Mouse (Mus musculus): ENCODE results near the gene Gm17455.

DNA sequence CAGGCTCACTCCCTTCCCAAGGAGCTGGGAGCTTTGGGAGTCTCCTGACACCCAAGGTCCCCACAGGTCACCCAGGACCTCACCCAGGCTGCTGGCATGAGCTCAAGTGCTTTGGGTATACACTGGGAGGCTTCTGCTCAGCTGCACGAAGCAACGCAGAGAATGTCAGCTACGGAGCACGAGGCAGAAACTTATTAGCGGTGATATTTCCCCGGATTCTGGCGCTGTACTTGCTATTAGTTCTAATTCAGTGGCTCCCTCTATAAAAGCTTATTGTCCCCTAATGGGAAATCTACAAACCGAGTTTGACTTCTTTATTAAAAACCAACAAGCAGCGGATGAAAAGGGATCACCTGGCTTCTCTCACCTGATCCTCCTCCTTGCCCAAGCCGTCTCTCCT lies 30.5 kb downstream of the Gm17455 start:
- TF ChIP-seq TAL1 (IDR thresholded peaks at IDR 0.05; ENCODE audit: low read length) (no peak), GATA1 (IDR thresholded peaks at IDR 0.05; ENCODE audit: low read length) (no peak)
